Mouse (Mus musculus): Measurements from ENCODE around the gene Trmt10b.

Trmt10b gene

DNA sequence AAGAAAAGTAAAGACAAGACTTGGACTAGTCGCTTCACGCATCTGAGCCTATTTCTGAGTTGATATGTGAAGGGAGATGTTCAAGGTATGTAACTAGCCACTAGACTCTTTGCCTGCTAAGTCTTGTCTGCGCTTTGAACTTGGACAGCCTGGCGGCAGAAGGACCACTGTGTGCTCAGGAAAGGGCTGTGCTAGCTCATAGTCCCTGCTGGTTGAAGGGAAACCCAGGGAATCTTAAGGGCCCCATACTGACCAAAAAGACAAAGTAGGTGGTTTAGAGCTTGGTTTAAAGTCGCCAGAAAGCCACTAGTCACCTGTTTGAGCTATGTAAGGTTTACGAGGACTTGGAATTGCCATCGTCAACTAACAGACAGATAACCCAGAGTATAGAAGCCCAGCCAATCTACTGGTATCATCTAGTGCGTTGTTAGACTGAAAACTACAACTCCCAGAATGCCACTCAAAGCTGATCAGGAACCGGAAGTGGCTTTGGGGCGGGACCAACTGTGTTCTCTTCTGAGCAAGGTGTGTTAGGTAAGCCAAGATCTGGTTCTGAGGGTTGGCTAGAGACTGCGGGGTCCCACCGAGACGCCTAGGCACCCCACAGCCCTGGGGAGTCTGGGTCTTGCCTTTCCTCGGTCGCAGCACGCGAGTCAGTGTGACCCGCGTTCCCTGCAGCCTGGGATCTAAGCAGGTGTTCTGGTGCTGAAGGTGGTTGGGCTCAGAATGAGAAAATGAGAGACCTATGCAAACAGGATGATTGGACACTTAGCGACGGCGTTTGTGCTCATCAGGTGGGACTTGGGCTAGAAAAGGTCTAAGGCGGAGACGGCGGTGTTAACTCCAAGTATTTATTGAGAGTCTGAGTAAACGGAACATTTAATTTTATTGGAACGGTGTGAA lies at the start of gene Trmt10b:
TSS of gene Trmt10b (plus strand) at position 466 of the 903 bp plus-strand sequence.
- DNase-seq (ENCODE audit: low spot score in 2 of 2) = peak; percentile 51 to 75

DNA sequence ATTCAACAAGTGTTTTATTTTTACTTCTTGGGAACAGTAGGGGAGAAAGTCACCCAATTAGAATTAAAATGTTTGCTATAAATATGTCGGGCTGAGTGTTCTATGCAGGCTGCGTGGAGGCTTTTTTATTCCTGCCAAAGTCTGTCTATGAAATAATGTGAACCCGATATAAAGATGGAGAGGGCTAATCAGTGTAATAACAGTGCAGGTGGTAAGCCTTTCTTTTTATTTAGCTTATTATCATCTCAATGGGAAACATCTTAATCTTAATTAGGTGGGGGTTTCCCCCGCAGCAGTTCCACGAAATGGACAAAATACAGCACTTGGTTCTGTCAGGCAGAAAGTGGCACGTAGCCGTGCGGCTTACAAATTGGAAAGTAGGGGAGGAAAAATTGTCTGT lies 45.7 kb upstream of the Trmt10b start:
- DNase-seq (ENCODE audit: low spot score in 2 of 2) = no peak

DNA sequence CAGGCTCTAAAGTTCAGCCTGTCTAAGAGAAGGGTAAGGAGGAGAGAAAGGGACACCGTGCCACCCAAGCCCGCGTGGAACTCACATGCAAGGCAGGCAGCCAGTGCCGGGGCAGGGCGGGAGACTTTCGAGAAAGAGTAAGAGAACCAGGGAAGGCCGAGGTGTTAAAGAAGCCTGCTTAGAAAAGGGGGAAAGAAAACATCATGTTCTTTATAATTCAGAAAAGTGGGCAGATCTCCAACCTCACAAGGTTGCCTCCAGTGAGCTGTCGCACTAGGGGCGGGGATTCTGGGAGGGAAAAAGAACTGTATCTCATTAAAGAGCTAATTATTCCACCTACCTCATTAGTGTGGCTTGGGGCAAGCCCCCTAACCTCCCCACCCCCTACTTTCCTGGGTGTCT lies 44.1 kb upstream of the Trmt10b start:
- DNase-seq (ENCODE audit: low spot score in 2 of 2) = peak in 1 of 2 experiments; percentile 16

DNA sequence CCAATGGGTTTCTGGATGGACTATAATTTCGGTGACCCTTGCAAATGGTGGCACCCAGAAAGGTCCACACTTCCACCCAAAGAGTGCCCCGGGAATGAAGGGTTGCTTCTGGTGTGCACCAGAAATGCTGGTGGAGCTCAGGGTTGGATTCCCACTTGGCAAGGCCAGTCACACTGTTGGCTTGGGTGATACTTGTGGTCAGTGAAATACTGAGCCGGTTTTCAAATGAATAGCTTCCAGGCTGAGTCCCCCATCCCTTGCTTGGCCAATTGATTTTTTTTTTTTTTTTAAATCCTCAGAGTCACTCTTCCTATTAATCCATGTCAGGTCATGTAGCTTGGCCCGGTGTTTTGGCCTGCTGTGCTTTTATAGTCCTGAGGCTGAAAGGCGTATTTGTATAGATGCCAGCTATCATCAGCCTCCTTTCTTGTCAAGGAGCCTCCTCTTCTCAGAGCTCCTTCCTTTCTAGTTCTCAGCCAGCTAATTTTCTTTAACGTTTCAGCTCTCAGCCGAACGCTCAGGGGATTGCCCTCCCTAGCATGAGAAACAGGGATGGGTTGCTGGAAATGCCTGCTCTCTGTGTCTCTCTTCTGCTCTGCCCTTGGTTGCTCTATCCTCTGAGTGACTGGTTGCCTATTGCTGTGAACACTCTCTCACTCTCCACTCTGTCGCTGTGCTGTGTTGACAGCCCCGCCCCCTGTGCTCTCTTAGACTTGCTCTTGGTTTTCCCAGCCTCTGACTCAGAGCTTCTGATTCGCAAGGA lies 42.9 kb upstream of the Trmt10b start:
- DNase-seq (ENCODE audit: low spot score in 2 of 2) = peak in 1 of 2 experiments; percentile 15

DNA sequence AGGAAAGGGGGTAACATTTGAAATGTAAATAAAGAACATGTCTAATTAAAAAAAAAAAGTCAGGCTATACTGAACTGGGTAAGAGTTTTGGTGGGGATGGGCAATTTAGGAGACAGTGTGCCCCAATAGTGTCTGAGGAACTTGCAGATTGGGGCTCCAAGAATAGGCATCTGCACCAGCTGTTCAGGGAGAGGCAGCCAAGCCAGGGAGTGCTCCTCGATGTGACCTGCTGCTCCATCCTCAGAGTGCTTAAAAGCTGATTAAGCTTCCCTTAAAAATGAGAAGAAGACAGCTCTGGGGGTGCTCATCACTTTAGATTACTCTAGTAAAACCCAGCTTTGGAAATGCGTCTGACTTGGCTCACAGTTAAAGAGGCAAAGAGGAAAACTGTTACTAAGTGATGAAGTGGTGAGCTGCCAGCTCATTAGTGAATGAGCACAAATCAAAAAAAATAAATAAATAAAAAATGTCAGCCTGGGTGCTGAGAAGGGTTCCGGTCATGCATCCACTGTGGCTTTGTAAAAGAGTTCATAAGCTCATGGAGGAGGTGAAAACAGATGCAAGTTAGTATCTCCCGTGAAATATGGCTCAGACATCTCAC lies 37.6 kb upstream of the Trmt10b start:
- no peak for DNase-seq (ENCODE audit: low spot score in 2 of 2)

DNA sequence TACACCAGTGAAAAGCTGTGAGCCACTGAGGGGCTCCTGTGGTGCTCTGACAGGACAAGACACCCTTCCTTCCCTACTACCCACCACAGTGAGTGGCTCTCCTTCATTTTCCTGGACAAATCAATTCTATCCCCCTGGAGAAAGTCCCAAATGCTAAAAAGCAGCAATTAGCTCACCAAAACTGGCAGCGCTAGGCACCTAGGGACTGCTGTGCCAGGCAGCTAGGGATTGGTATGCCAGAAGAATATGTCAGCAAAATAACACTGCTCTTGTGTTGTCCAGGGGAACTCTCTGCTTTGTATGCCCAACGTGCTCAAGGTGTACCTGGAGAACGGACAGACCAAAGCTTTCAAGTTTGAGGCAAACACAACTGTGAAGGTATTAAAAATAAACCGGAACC lies 35.4 kb upstream of the Trmt10b start:
- DNase-seq (ENCODE audit: low spot score in 2 of 2) = peak in 1 of 2 experiments; percentile 12

DNA sequence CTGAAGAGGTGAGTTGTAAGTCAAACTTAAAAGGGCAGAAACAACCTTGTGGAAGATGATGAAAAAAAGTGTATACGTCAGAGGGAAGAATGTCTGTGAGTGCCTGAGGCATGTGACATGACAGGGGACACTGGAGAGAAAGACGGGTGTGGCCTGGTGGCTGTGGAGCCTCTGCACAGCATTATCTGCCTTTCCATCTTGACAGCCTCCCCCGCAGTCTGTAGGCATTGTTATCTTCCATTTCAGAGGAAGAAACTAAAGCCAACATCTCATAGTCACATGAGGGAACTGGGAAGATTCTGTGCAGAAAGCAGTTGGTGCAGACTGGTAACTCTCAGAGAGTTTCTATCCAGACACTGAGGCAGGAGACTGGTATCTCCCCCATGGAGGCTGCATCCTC lies 29.0 kb upstream of the Trmt10b start:
- no peak for DNase-seq (ENCODE audit: low spot score in 2 of 2)

DNA sequence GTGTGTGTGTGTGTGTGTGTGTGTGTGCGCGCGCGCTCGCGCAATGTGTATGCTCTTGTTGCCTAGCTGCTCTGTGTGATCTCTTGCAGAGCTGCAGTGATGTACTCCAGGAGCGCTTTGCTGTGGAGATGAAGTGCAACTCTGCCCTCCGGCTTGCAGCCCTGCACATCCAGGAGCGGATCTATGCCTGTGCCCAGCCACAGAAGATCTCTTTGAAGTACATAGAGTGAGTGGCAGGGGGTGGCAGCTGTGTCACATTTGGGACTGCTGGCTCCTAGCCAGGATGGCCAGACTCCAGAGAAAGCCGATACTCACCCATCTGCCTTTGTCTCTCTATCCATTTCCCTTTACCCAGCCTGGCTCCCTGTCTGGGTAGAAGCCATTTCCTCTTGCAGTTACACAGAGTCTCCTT lies 25.9 kb upstream of the Trmt10b start:
- DNase-seq (ENCODE audit: low spot score in 2 of 2) = peak in 1 of 2 experiments; percentile 16

DNA sequence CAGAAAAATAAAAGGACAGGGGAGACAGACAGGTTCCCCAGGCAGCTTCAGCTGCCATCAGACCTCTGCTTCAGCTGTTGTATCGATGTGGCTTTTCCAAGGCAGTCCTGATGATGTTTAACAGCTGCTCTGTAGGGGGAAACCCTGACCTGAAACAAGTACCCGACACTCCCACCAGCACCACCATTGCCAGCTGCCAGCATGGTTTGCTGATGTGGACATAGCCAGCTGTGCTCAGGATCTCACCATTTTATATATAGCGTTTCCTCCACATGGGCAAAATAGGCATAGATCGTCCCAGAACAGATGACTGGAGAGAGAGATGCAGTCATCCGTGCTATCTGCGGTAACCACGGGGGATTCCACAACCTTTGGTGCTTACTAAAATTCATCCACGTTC lies 21.2 kb upstream of the Trmt10b start:
- DNase-seq (ENCODE audit: low spot score in 2 of 2) = no peak

DNA sequence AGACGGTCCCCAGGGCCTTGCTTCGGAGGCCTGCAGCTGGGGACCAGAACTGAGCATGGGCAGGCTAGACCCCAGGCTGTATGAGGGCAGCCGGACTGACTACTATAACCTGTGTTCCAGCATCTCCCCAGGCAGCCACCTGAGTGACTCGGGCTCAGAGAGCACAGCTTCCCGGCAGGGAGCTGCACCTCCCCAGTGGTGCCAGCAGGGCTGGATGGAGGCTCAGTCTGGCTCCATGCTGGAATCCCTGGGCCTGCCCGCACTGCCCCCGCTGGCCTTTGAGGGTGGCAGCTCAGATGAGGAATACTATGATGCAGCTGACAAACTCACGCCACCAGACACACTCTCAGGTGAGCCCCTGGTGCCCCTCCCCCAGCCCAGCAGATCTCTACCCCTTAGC lies 17.6 kb upstream of the Trmt10b start:
- DNase-seq (ENCODE audit: low spot score in 2 of 2) = no peak

DNA sequence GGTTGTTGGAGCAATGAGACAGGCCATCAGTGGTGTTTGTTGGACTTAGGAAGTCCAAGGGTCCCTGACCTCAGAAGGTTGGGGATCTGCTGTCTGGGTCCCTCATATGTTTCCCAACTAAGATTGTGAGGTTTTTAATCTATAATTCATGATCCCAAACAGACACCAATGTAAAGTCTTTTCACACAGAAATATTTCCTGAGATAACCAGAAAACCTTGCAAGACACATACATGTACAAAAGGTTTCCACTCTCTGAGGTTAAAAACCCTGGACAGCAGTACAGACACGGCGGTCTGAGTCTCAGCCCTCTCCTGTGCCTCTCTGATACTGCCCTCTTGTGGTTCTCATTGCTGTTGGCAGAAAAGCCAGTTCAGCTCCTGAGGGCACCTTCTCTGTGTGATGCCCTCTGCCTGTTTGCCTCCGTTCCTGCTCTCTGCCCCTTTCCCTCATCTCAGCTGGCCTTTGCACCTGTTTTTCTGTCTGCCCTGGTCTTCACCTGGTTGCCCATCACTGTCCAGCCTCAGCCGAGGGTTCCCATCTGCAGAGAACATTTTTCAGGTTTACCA lies 16.9 kb upstream of the Trmt10b start:
- DNase-seq (ENCODE audit: low spot score in 2 of 2) = peak in 1 of 2 experiments; percentile 65

DNA sequence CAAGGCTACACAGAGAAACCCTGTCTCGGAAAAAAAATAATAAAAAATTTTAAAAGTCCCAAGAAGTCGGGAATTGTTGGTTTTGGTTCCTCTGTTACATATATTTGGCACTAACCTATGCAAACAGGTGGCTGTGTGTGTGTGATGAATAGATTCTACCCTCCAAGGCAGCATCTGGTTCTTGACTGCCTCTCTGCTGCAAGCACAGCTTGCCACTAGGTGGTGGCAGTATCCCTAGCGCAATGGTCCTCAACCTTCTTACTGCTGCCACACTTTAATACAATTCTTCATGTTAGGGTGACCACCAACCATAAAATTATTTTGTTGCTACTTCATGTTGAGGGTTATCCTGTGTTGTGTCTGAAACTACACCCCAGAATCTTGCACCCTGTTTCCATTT lies 10.6 kb upstream of the Trmt10b start:
- DNase-seq (ENCODE audit: low spot score in 2 of 2) = no peak

DNA sequence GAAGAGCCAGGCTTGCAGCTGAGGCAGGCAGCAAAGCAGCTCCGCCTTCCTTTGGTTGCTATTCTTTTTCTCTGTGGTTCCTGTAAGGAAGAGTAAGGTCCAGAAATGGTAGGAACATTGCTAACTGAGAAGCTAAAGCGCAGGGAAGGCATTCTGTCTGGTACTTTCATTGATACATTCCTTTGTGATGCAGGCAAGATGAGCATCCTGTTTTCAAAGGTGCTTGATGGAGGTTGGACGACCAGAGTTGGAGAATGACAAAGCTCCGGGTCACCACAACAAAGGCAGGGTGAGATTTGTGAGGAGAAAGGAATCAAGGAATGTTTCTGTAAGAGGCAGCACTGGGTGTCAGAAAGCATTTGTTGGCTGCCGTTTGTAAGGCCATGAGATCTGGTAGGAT lies 9.0 kb upstream of the Trmt10b start:
- DNase-seq (ENCODE audit: low spot score in 2 of 2) = no peak

DNA sequence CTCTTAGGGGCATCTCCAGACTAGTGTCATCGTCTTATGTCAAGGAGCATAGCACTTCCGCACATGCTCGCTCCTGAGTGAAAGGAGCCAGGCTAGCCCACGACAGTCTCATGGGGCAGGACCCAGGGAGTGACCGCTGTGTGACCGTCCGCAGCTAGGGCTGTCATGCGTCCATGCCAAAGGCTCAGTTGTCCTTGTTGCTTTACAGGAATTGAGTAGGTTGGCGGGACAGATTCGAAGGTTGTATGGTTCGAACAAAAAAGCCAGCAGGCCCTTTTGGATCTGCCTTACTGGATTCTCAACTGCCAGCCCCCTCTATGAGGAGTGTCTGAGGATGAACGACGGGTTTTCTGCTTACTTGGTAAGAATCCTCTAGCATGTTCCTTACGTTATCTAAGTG lies 8.6 kb downstream of the Trmt10b start:
- DNase-seq (ENCODE audit: low spot score in 2 of 2) = no peak

DNA sequence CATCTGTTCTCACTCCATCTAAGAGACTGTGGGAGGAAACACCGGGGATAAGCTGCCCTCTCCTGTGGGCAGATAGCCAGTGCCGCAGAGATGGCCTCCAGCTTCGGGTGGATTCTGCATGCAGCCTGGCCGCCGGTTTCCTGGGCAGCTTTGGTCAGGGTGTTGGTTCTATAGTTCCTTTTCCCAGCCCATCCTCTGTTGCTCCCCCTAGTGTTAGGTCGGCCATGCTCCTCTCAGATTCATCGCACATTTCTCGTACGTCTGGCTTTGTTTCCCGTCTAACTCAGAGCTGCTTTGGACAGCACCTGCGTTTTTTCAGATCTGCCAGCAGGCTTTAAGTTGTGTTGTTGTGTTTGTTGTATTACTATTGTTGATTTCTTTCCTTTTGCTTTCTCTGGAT lies 11.1 kb downstream of the Trmt10b start:
- DNase-seq (ENCODE audit: low spot score in 2 of 2) = peak in 1 of 2 experiments; percentile 12

DNA sequence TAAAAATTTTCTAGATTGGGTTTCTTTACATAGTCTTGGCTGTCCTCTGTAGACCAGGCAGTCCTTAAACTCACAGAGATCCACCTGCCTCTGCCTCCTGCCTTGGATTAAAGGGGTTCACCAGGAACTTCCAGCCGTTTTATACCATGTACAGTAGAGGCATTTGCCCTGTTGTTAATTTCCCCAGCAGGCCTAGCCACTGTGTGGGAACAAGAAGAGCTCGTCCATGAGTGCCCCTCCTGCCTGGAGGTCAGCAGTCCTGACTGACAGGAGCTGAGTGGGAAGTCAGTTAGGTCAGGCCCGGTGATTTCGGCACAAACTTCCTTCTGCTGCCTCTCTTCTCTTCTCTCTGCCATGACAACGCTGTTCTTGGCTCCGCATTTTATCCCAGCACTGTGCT lies 11.7 kb downstream of the Trmt10b start:
- DNase-seq (ENCODE audit: low spot score in 2 of 2) = no peak

DNA sequence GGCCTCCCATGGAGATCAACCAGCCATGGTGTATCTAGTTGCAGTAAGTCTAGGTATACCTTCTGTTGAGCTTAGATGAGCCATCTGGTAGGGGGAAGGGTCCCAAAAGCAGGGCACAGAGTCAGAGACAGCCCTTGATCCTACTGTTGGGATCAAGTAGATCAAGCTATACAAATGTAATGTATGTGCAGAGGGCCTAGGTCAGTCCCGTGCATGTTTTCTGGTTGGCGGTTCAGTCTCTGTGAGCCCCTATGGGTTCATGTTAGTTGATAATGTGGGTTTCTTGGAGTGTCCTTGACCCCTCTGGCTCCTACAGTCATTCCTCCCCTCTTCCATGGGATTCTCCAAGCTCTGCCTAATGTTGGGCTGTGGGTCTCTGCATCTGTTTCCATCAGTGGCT lies 14.1 kb downstream of the Trmt10b start:
- no peak for DNase-seq (ENCODE audit: low spot score in 2 of 2)

DNA sequence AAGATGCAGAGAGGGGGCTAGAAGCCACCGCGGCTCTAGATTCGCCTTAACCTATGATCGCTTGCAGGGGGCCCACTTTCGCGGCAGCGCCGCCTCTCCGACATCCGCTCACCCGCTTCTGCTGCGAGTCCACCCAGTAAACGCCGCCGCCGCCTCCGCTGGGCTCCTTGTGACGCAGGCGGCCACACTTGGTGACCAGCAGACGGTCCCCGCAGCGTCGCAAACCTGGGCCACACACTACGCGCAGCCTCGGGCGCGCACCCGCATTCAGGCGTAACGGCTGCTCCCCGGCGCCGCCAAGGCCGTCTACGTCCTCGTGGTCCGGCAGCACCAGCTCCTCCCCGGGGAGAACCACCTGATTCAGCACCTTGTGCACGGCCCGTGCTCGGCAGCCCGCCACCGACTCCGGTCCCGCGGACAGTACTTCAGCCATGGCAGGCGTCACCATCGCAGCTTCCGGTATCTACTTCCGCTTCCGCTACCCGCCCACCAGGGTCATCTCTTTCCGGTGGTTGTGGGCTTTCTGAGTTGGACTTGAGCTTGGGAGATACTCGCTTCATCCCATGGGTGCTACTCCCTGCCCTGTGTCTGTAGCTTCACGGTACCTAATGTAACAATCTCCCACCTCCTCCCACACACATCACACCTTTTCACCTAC lies 23.4 kb downstream of the Trmt10b start:
- peak; percentile 62 to 92 for DNase-seq (ENCODE audit: low spot score in 2 of 2)

DNA sequence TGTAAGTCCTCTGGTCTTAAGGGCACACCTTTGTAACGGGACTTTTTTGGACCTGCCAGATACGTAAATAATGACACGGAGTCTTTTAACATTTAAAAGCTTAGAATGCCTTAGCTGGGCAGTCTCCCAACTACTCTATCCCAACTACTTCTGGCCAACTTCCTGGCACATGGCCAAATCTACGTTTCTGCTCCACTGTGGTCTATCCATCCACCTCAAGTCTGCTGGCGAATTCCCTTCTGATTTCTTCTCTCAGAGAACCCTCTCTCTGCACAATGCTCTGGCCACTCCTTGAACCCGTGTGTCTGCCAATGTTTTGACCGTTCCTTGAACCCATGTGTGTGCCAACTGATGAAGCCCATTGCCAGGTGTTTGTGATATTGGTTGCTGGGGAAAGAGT lies 34.2 kb downstream of the Trmt10b start:
- no peak for DNase-seq (ENCODE audit: low spot score in 2 of 2)

DNA sequence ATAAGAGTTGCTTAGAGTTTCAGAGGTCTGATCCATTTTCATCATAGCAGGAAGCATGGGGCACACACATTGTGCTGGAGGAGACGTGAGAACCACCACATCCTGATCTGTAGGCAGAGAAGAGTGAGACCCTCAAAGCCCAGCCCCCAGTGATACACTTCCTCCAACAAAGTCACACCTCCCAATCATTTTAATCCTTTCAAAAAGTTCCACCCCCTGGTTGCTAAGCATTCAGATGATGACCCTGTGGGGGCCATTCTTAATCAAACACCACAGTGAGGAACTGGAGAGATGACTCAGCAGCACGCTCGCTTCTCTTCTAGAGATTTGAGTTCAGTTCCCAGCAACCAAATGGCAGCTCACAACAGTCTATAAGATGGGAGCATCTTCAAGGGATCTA lies 35.5 kb downstream of the Trmt10b start:
- DNase-seq (ENCODE audit: low spot score in 2 of 2) = no peak

DNA sequence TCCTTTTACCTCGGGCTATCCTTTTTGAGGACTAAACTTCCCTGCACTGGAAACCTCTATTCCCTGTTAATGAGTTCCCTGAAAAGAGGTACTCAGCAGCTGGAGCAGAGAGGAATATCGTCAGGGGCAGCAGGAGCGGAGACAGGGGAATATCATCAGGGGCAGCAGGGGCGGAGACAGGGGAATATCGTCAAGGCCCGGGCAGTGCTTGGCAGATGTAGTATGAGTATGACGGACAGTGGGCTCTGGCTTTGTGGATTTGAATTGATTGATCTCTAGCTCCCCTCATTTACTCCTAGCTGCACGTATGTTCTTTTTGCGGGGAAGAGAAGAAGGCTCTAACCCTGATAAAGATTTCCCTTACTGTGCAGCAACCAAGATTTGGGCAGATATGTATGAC lies 44.3 kb downstream of the Trmt10b start:
- DNase-seq (ENCODE audit: low spot score in 2 of 2) = no peak
